Mouse (Mus musculus): ENCODE data around the gene Scd4. TPM values are rescaled to one million over a fixed set of nuclear protein-coding genes. Genes with fewer than 3 reads are reported as not detected.
"Not testable (repeated sequence)": the region's sequence is repeated elsewhere in the genome, so short reads cannot be mapped to it uniquely, and the experiment has no call there.

Scd4 gene
- polyA plus RNA-seq, 1 experiment: not detected

- Histone ChIP-seq H3K9me3 (no peaks in the 10 kb centered on the region), H3K4me3 (replicated peaks) (no peak overlapping the region), H3K4me1 (peaks cover 44% of the 10 kb centered on the region), H3K36me3 (replicated peaks; ENCODE audit: low read length) (peaks cover 81% of the 10 kb centered on the region), H3K27me3 (replicated peaks) (no peaks in the 10 kb centered on the region)
- TF ChIP-seq FLI1 (IDR thresholded peaks at IDR 0.05; ENCODE audit: low read length) (no peak), GATA1 (IDR thresholded peaks at IDR 0.05; ENCODE audit: borderline replicate concordance, low read length) (no peak)
Measured at GRCm38 (mm10) chr19:44307101-44307914, 25.6 kb upstream of the Scd4 start.

GRCm38 (mm10) chr19:44307915-44308470 is 24.9 kb upstream of the Scd4 start:
- H3K36me3 ChIP-seq (replicated peaks; ENCODE audit: low read length): peaks cover 74% of the 10 kb centered on the region
- peaks cover 42% of the 10 kb centered on the region for H3K4me1 ChIP-seq
- H3K9me3 ChIP-seq: no peaks in the 10 kb centered on the region
- no peak overlapping the region for H3K4me3 ChIP-seq (replicated peaks)
- TF ChIP-seq GATA1 (IDR thresholded peaks at IDR 0.05; ENCODE audit: borderline replicate concordance, low read length): no peak
- no peak for TF ChIP-seq FLI1 (IDR thresholded peaks at IDR 0.05; ENCODE audit: low read length)
- no peaks in the 10 kb centered on the region for H3K27me3 ChIP-seq (replicated peaks)

GRCm38 (mm10) chr19:44308611-44309246 is 24.2 kb upstream of the Scd4 start:
- Histone ChIP-seq H3K27me3 (replicated peaks) (no peaks in the 10 kb centered on the region), H3K9me3 (no peaks in the 10 kb centered on the region), H3K4me1 (peaks cover 40% of the 10 kb centered on the region), H3K36me3 (replicated peaks; ENCODE audit: low read length) (peaks cover 67% of the 10 kb centered on the region), H3K4me3 (replicated peaks) (no peak overlapping the region)
- TF ChIP-seq FLI1 (IDR thresholded peaks at IDR 0.05; ENCODE audit: low read length): no peak
- TF ChIP-seq GATA1 (IDR thresholded peaks at IDR 0.05; ENCODE audit: borderline replicate concordance, low read length): no peak

- Histone ChIP-seq H3K4me1 (peaks cover 40% of the 10 kb centered on the region), H3K9me3 (no peaks in the 10 kb centered on the region), H3K36me3 (replicated peaks; ENCODE audit: low read length) (peaks cover 59% of the 10 kb centered on the region), H3K4me3 (replicated peaks) (no peak overlapping the region), H3K27me3 (replicated peaks) (no peaks in the 10 kb centered on the region)
- no peak for TF ChIP-seq GATA1 (IDR thresholded peaks at IDR 0.05; ENCODE audit: borderline replicate concordance, low read length)
- no peak for TF ChIP-seq FLI1 (IDR thresholded peaks at IDR 0.05; ENCODE audit: low read length)
Measured at GRCm38 (mm10) chr19:44309351-44310154, 23.3 kb upstream of the Scd4 start.

GRCm38 (mm10) chr19:44310155-44310575 is 22.7 kb upstream of the Scd4 start:
- H3K4me3 ChIP-seq (replicated peaks); H3K9me3 ChIP-seq; H3K27me3 ChIP-seq (replicated peaks): not testable (repeated sequence)
- Histone ChIP-seq H3K4me1 (peaks cover 40% of the 10 kb centered on the region), H3K36me3 (replicated peaks; ENCODE audit: low read length) (peaks cover 52% of the 10 kb centered on the region)

GRCm38 (mm10) chr19:44310814-44311213 is 22.1 kb upstream of the Scd4 start:
- peaks cover 37% of the 10 kb centered on the region for H3K4me1 ChIP-seq
- no peaks in the 10 kb centered on the region for H3K27me3 ChIP-seq (replicated peaks)
- no peak for TF ChIP-seq FLI1 (IDR thresholded peaks at IDR 0.05; ENCODE audit: low read length)
- TF ChIP-seq GATA1 (IDR thresholded peaks at IDR 0.05; ENCODE audit: borderline replicate concordance, low read length): no peak
- H3K9me3 ChIP-seq: no peaks in the 10 kb centered on the region
- peaks cover 46% of the 10 kb centered on the region for H3K36me3 ChIP-seq (replicated peaks; ENCODE audit: low read length)
- H3K4me3 ChIP-seq (replicated peaks): no peak overlapping the region

- no peak for TF ChIP-seq FLI1 (IDR thresholded peaks at IDR 0.05; ENCODE audit: low read length)
- TF ChIP-seq GATA1 (IDR thresholded peaks at IDR 0.05; ENCODE audit: borderline replicate concordance, low read length): no peak
- peaks cover 33% of the 10 kb centered on the region for H3K4me1 ChIP-seq
- H3K27me3 ChIP-seq (replicated peaks): no peaks in the 10 kb centered on the region
- H3K36me3 ChIP-seq (replicated peaks; ENCODE audit: low read length): peaks cover 39% of the 10 kb centered on the region
- H3K4me3 ChIP-seq (replicated peaks): peak overlapping the region; percentile 14
- H3K9me3 ChIP-seq: no peaks in the 10 kb centered on the region
Measured at GRCm38 (mm10) chr19:44311306-44312006, 21.4 kb upstream of the Scd4 start.

- no peak overlapping the region for H3K4me3 ChIP-seq (replicated peaks)
- TF ChIP-seq FLI1 (IDR thresholded peaks at IDR 0.05; ENCODE audit: low read length) (no peak), GATA1 (IDR thresholded peaks at IDR 0.05; ENCODE audit: borderline replicate concordance, low read length) (no peak)
- no peaks in the 10 kb centered on the region for H3K9me3 ChIP-seq
- peaks cover 37% of the 10 kb centered on the region for H3K36me3 ChIP-seq (replicated peaks; ENCODE audit: low read length)
- H3K4me1 ChIP-seq: peaks cover 37% of the 10 kb centered on the region
- H3K27me3 ChIP-seq (replicated peaks): no peaks in the 10 kb centered on the region
Measured at GRCm38 (mm10) chr19:44312007-44312360, 20.9 kb upstream of the Scd4 start.

- peaks cover 38% of the 10 kb centered on the region for H3K4me1 ChIP-seq
- H3K36me3 ChIP-seq (replicated peaks; ENCODE audit: low read length): peaks cover 26% of the 10 kb centered on the region
- TF ChIP-seq FLI1 (IDR thresholded peaks at IDR 0.05; ENCODE audit: low read length) (no peak), GATA1 (IDR thresholded peaks at IDR 0.05; ENCODE audit: borderline replicate concordance, low read length) (no peak)
- H3K27me3 ChIP-seq (replicated peaks): no peaks in the 10 kb centered on the region
- H3K4me3 ChIP-seq (replicated peaks): no peak overlapping the region
- H3K9me3 ChIP-seq: no peaks in the 10 kb centered on the region
Measured at GRCm38 (mm10) chr19:44313066-44313465, 19.8 kb upstream of the Scd4 start.

All from megakaryocyte, embryonic 14.5 days (primary cell).